Mouse (Mus musculus): ENCODE measurements around the gene Gm47996.

GRCm38 (mm10) chr1:151168637-151169036 is 41.3 kb upstream of the Gm47996 start:
- TF ChIP-seq GATA1 (IDR thresholded peaks at IDR 0.05; ENCODE audit: borderline replicate concordance, low read length) (no peak), FLI1 (IDR thresholded peaks at IDR 0.05; ENCODE audit: low read length) (no peak)

Measured in megakaryocyte, embryonic 14.5 days (primary cell).